Mouse (Mus musculus) 416B (cell line): ENCODE measurements around the gene Cct4.
A peak's percentile ranks its signal among the peaks of the same experiment; 100 is the strongest.

Experiments used
- DNase-seq: peaks from one replicate; pipeline ENCODE4 v3.0.0; 2011; ENCODE audit warnings: low read depth

Cct4 gene

DNA sequence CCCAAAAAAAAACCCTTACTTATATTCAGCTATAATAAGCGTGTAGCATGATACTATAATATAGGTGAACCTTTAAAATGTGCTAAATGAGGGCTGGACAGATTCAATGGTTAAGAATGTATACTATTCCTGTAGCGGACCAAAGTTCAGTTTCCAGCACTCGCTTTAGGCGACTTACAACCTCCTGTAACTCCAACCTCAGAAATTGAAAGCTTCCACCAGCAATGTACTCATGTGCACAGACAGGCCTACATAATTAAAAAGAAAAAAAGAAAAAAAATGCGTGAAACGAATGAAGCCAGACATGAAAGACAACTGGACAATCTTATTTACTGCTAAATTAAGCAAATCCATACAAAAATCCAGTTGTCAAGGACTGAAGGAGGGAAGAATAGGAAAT is 7.5 kb upstream of the Cct4 start:
- no peak for DNase-seq

DNA sequence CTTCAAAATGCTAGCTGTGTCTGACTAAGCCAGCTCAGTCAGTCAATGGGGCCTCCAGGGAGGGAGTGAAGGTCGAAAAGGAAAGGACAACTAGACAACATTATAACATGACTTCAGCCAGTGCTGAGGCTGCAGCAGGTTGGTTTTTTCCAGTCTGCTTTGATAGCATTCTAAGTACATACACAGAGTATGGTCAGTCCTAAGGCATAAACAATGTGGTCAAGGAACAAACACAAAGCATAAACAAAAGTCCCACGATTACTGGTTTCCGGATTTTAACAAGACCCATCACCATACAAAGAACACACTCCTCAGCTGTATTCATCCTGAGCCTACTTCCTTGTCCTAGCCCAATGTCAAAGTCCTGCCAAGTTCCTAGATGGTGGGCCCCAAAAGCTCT is 4.8 kb upstream of the Cct4 start:
- DNase-seq = no peak

DNA sequence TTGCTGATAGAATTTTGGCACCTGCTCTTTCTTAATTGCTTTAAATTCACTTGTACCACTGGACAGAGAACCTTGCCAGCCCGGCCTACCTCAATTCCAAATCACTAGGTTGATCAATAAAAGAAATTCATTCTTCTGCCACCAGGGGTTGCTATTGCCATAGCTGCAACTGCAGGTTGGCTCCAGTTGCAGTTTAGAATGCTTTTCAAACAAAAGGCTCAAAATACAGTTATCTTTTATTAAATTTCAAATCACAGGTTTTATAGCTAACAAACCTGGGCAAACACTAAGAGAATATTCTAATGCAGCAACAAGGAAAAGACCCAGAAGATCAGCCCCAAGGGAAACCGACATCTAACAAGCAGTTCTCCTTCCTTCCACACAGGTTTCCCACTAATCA is 3.0 kb upstream of the Cct4 start:
- peak; percentile 78 for DNase-seq

DNA sequence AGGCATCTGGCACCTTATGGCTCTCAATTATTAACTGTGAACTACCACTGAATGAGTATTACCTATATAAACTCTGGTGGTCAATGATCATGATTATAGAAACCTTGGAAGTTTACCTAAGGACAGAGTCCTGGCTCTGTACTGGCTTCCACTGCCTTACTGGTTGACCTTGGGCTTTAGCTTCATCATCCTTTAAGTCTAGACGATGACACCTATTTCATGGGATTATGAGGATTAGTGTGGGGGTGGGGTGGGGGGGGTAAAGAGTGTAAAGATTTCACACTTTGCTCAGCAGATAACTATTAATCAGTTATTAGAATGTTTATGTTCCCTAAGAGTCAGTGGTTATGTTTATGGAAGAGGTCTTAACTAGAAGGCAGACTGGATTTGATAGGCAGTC is 533 bp upstream of the Cct4 start:
- DNase-seq = no peak

DNA sequence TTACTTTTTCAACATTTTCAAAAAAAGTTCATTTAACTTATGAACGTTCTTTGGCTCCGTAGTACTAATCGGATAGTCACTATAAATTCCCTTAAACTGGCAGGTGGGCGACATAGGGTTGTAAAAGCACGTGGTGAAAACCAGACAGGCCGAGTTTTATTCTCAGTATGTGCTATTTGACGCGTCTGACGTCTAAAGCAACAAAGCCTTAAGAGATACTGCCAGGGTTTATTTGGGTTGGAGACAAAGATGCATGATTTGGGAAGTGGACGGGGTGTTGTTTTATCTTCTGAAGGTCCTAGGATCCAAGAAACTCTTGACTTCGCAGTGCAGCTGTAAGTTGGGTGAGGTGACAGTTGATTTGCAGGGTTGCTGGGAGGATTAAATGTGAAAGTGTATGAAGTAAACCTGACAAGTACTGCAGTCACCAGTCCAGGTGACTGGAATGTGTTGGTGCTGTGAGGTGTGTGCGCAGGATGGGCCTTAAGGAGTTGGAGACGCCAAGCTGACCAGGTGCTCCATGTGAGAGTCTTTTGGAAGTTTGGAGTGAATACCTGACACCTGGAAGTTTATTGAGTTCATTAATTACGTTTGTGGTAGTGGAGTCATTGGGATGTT is 1.0 kb downstream of the Cct4 start:
- DNase-seq = peak; percentile 26

DNA sequence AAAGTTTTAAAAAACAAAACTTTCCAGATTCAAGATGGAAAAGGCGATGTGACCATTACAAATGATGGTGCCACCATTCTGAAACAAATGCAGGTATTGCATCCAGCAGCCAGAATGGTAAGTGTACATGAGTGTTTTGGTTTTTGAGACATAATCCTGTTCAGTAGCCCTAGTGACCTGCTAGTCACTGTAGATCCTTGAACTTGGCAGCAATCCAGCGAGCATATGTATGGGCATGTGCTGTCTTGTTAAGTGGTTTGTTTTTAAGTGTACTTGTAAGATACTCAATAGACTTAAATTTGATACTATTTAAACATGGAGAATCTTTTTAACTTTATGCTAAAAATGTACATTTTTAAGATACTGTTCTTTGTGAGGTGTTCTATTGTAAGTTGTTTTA is 4.0 kb downstream of the Cct4 start:
- peak; percentile 43 for DNase-seq

DNA sequence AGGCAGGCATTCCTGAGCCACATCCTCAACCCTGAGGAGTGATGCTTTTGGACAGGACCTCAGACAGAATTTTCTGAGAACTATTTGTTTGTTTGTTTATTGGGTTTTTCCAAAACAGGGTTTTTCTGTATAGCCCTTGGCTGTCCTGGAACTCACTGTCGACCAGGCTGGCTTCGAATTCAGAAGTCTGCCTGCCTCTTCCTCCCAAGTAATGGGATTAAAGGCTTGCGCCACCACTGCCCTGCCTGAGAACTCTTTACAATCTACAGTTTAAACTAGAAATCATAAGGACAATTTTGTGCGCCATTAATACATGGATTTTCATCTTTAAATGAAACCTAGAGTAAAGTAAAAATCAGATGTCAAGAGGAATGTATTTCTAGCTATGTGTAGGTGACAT is 5.1 kb downstream of the Cct4 start:
- no peak for DNase-seq

DNA sequence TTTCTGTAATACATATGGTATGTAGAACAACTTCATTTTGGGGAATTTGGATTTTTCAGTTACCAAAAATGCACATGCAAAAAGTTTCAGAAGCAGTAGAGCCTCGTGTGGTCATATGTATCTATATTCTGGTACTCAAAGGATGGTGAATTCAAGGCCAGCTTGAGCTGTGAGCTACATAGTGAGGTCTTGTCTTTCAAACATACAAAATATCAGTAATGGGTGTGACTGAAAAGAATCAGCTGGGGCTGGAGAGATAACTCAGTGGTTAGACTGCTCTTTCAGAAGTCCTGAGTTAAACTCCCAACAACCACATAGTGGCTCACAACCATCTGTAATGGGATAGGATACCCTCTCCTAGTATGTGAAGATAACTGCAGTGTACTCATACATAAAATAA is 8.0 kb downstream of the Cct4 start:
- DNase-seq = no peak

DNA sequence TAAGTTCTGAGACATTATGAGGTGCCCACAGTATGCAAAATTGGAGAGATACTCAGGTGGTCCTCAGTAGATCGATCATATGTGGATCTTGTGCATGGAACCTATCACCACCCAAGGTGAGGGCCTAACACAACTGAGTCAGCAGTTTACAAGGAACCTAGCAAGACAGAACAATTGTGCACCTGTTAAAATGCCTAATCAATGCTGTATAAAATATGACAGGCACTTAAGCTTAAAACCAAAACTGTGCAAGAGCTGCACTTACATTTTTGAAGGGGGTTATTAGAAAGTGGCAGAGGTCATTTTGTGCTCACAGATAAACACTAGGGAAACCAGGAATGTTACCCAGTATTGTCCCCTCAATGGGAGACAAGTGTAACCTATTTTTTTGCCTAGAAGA is 15.0 kb downstream of the Cct4 start:
- DNase-seq = no peak

DNA sequence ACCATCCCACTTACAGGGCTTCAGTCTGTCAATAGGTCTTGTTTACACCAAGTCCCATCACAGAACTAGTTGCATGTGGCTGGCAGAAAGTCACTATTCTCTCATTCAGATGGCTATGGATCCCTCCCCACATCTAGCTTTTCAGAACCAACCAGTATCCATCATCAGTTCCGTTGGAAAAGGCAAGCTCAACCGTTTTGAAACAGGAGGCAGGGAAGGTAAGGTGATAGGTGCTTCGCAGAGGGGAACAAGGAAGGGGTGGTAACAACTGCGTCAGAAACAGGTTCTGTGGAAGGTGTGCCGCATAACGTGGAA is 16.8 kb downstream of the Cct4 start:
- no peak for DNase-seq

DNA sequence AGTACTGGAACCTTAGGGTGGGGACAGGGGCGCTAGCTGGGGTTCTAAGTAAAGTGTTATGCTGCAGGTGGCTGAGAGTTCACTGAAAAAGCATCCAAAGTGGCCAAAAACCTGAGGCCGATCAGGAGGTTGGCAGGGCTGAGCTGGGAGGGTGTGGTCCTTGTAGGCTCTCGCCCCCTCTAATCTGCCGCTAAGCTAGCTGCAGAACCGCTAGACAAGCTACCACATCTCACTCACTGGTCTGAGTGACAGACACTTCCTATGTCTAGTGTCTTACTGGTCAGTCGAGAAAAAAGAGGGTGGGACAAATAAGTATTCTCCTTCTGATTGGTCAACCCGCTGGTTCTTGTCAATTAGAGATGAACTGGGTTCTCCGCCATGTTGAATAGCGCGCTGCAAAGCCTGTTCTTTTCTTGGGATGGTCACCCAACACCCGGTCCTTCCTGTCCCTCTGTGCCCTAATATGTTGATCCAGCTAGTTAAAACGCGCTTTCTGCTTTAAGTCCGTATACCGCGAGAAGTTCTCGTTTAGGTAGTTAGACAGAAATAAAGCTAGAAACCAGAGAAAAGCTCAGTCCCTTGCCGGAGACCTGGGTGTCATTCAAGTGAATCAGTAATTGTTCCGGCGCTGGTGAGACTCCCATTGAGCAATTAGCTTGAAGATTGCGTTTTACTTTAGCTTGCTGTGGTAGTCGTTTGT is 17.3 kb downstream of the Cct4 start, which contains the start of gene Fam161a:
Gene Fam161a (plus strand): TSS at position 51 of the 700 bp plus-strand sequence.
- peak; percentile 52 for DNase-seq

DNA sequence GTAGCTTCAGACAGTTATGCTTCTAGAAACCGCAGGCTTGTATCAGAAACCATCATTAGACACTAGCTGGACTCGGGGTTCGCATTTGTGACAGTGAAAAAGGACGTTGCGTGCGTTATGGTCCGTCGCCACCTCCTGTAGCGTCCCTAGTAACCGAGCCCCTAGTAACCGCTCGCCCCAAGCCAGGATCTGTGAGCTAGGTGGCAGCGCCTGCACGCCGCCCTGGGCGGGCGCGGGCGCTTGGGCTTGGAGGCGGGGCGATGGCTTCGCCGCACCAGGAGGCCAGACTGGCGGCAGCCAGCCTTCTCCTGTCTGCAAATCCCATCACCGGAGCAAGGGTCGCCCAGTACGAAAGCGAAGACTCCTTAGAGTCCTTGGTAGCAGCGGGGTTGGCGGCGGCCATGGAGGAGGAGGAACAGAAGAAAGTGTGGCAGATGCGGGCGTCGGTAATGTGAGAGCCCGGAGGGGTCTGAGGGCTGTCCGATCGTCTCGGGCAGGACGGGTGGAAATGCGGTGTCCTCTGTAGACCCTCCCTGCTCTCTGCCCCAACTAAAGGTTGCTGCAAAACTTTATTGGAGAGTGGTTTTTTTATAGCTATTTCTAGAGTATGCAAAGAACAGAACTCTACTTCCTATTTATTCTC is 18.0 kb downstream of the Cct4 start:
- peak; percentile 76 for DNase-seq

DNA sequence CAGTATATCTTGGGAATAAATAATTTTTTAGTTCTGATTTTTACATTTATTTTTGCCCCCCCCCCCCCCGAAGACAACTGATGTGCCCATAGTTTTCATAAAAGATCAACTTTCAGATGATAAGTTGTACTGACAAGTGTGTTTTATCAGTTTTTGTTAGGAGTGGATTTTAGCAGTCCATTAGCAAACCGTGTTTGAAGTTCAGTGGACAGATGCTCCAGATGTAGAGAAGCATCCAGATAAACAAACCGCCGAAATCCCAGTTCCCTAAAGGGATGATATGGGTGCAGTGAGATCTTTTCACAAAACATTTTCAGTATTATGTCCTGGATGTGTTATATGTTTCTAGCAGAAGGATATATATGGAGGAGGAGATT is 18.5 kb downstream of the Cct4 start:
- DNase-seq = no peak

DNA sequence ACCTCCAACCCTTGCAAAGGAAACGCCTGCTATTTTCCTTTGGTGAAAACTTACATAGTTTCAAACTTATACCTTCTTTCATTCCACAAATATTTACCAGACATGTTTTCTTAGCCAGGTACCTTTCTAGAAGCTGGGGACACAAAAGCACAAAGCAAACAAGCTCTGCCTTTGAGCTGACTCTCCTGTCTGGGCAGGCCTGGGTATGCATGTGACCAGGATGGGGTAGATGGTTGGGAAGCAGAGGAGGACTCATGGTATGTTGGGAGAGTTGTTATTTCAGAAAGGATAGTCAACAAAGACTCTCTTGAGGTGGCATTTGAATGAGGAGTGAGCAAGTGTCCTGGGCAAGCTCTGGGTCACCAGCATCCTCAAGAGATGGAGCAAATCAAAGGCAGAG is 22.8 kb downstream of the Cct4 start:
- DNase-seq = no peak

DNA sequence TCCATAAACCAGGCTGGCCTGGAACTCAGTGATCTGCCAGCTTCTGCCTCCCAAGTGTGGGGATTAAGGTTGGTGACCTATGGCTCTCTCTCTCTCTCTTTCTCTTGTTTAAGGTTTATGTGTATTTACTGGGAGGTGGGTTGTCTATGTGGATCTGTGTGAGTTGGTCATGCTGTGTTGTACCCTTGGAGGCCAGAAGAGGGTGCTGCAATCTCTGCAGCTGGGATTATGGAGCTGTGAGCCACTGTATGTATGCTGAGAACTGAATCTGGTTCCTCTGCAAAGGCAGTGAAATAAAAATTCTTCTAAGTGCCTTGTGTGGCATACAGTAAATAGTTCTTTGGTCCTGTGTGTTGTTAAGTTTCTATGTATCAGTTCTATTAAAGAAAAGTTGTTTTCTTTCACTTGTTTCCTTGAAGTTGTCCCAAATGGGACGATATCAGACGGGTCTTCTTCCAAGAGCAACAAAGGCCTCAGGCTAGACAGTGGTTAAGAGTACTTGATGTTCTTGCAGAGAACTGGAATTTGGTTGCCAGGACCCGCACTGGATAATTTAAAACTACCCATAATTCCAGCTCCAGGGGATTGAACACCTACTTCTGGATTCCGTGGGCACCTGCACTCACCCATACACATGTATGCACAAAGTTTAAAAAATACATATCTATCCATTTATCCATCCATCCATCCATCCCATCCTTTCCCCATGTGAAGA is 23.4 kb downstream of the Cct4 start:
- peak; percentile 59 for DNase-seq

DNA sequence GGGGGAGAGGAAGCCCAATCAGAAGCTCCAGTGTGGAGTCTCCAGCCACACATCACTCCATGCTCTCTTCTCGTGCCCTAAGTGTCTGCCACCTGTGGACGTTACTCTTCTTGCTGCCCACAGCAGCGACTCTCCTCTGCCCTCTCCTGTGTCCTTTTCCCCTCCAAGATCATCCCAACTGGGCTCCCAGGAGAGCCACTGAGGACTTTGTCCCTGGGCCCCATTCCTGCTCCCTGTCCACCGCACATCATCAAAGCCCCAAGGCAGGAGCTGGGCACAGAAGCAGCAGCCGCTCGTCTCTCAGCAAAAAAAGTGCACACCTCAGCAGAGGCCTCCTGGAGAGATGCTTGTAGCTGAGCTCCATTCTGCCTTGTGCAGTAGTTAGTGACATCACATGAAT is 24.7 kb downstream of the Cct4 start:
- DNase-seq = no peak

DNA sequence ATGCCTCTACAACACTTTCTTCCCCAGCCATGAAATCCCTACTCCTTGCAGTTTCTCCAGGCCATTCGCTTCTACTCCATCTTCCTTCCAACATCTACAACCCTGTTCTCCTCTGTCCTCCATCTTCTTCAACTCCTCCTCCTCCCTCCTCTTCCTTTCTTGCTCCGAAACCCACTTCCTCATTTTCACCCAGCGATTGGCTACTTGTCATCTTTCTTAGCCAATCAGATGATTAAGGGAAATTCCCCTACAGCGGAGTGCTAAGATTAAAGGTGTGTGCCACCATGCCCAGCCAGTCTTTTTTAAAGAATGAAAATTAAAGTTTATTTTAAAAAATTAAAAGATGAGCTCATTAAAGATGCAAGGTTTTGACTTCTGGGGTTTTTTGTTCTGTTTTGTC is 27.6 kb downstream of the Cct4 start:
- peak; percentile 35 for DNase-seq

DNA sequence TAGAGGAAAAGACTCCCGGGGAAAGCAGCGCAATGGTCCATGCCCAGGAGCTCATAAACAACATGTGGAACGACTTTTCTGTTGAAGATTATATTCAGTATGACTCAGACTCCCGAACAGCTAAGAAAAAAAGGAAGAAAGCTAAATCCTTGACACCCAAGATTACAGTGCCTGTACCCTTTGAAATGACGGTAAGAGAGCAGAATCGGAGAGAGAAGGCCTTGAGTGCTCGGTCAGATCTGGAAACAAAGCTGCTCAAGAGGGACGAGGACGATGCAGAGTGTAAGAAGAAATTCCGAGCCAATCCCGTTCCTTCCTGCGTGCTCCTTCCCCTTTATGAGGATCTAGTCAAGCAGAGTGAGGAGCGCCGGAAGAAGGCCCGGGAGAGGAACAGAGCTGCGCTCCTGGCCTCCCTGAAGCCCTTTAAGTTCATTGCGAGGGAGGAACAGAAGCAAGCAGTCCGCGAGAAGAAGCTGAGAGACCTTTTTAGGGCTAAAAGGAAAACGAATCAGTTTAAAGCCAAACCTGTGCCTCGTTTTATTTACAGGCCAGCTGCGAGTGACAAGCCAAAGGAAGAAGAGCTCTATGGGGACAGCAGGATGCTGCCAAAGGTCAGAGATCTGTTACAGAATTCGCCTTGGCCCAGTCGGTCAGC is 29.9 kb downstream of the Cct4 start:
- DNase-seq = no peak

DNA sequence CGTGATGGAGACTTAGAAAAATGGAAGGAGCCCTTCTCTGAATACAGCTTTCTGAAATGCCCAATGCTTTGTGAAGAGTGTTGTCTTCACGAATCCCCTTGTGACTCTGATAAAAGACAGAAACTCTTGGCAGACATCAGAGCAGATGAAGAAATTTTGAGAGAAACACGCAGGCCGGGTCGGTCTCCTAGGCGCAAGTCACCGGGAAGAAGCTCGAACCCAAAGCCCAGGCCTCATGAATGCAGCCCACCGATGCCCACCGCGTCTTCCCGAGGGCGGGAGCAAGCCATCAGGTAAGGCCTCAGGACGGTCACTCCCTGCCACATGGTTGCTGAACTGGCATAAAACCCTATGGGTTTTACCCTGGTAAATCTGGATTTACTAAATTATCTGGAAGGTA is 30.5 kb downstream of the Cct4 start:
- no peak for DNase-seq

DNA sequence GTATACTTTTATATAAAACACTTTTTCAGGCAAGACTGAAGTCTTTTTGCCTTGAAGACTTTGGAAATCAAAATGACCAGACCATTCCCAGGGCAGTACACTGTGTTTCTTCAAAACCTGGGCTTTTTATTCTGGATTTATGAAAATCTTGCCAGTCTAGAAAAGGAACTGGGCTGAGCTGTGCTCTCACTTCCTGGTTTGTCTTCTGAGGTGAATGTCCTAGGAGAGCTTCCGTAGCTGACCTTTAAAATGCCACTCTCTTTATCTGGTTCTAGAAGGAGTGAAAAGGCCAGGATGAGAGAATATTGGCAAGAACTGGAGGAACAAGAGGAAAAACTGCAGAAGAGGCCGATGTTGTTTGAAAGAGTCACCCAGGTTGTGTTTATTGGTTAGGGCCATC is 32.8 kb downstream of the Cct4 start:
- DNase-seq = no peak

DNA sequence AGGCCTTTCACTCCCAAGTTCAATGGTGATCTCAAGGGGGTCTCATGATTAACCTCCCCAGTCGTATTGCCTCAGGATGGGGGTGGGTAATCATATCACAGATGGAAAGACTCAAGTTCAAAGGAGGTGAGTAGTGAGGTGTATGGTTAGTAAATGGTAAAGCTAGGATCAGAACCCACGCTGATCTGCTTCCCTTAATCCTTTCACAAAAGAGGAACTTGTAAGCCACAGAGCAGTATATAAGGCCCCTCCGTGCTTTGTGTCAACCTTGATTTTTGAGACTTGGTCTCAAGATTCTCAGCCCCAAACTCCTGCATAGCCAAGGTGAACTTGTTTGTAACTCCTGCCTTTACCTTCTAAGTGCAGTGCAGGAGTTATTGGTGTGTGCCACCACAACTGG is 33.9 kb downstream of the Cct4 start:
- peak; percentile 13 for DNase-seq

DNA sequence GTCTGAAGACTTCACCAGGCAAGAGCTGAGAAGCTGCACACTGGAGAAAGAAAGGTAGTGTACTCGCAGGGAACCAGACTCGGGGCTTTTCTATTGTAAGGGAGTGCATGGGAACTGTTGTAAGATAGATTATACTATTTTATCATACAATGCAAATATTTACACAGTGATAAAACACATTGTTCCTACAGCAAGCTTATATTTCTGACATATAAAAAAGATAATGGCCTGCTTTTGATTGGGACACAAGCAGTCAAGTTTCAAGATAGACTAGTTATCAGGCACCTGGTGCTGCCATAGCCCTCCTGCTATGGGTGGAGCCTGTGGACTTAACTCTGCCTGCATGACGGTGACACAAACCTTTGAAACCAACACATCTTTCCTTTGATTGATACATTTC is 38.6 kb downstream of the Cct4 start:
- DNase-seq = no peak

DNA sequence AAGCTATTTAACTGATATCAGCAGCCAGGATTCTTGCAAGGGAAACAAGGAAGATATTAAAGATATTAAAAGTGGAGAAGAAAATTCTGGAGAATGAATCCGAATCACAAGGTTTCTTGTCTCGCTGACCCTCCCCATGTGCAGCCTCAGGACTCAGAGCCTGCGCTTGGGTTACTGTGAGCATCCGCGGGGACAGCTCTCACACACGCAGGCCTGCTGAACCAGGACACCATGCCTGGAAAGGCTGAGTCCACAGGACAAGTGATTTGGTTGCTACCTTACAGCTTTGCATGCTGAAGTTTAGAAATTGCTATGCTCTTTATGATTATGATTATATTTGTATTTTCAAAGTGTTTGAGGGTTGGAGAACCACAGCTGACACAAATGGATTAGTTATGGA is 39.1 kb downstream of the Cct4 start:
- DNase-seq = no peak
